Mouse (Mus musculus) left cerebral cortex, adult 2 months (tissue): Measurements from ENCODE around the gene Gm26897. TPM values are rescaled to one million over a fixed set of nuclear protein-coding genes. Genes with fewer than 3 reads are reported as not detected.

Experiments
- DNase-seq, 2 experiments: peaks; one replicate each; pipeline ENCODE4 v3.0.0; 2021 to 2022; ENCODE audit warnings: low spot score in 2 of 2, mixed read lengths in 1 of 2; ENCODE audit errors: extremely low spot score in 1 of 2
- H3K27ac ChIP-seq: fragments of 200-600 bp; 2 replicates; pipeline ENCODE4 v1.8.1; 2022
- H3K4me3 ChIP-seq: fragments of 200-600 bp; 2 replicates; pipeline ENCODE4 v1.8.1; 2022
- CTCF ChIP-seq: fragments of 200-600 bp; IDR thresholded peaks from 2 replicates; pipeline ENCODE4 v1.8.1; 2022; ENCODE audit warnings: antibody characterized with exemption, mild to moderate bottlenecking, moderate library complexity
- intact Hi-C: fragments of 180-260 bp; cut with DNase I; formaldehyde crosslinking; loops from one replicate; pipeline ENCODE4 v1.15.1; 2025
- total RNA-seq, 2 experiments: library from RNA; stranded (reverse); gene quantifications; 2 replicates each; pipeline ENCODE4 v1.2.3; 2021

Gm26897 gene
- total RNA-seq, 2 experiments from 2014 or later: not detected

- Histone ChIP-seq H3K4me3 (no peak overlapping the region), H3K27ac (no peak overlapping the region)
- no peak for TF ChIP-seq CTCF
- intact Hi-C loops: no loop called here
- DNase-seq: no peak
These were observed 46.2 kb downstream of the Gm26897 start for GRCm38 (mm10) chr5:111779776-111780485.
